Mouse (Mus musculus) hindbrain, embryonic 13.5 days (tissue): ENCODE results near the gene Nol10. TPM values are rescaled to one million over a fixed set of nuclear protein-coding genes. Genes with fewer than 3 reads are reported as not detected.

ENCODE experiments used
- ATAC-seq: fragments of 200-750 bp; cut with Nextera tagmentation; 2 replicates; pipeline ENCODE4 v1.8.0; 2017; ENCODE audit warnings: moderate TSS enrichment; ENCODE audit not compliant: low FRiP score
- H3K27ac ChIP-seq: fragments of 300-500 bp; sonication (generic); 2 replicates; pipeline ENCODE4 v1.5.1; 2015; ENCODE audit warnings: inconsistent platforms, mild to moderate bottlenecking, moderate library complexity
- H3K27me3 ChIP-seq: fragments of 300-500 bp; sonication (generic); 2 replicates; pipeline ENCODE4 v1.6.1; 2015; ENCODE audit warnings: mild to moderate bottlenecking, inconsistent platforms
- H3K36me3 ChIP-seq: fragments of 300-500 bp; sonication (generic); 2 replicates; pipeline ENCODE4 v1.6.1; 2015; ENCODE audit warnings: mild to moderate bottlenecking, inconsistent platforms
- H3K4me1 ChIP-seq: fragments of 300-500 bp; sonication (generic); replicated peaks from 2 replicates; pipeline ENCODE4 v1.6.1; 2015; ENCODE audit warnings: inconsistent platforms
- H3K4me2 ChIP-seq: fragments of 300-500 bp; sonication (generic); 2 replicates; pipeline ENCODE4 v1.6.1; 2015; ENCODE audit warnings: inconsistent platforms, mild to moderate bottlenecking, moderate library complexity
- H3K4me3 ChIP-seq: fragments of 300-500 bp; sonication (generic); 2 replicates; pipeline ENCODE4 v1.5.1; 2015; ENCODE audit warnings: mild to moderate bottlenecking, inconsistent platforms
- H3K9ac ChIP-seq: fragments of 300-500 bp; sonication (generic); 2 replicates; pipeline ENCODE4 v1.6.1; 2015; ENCODE audit warnings: mild to moderate bottlenecking, inconsistent platforms
- H3K9me3 ChIP-seq: fragments of 300-500 bp; sonication (generic); 2 replicates; pipeline ENCODE4 v1.6.1; 2016; ENCODE audit warnings: inconsistent platforms
- WGBS: fragments of 180-500 bp; shearing (Covaris S2); methylation state at CpG from one replicate; pipeline ENCODE4 v1.1.7; 2015; 5-methylcytosine and 5-hydroxymethylcytosine counted together
- polyA plus RNA-seq: library from polyadenylated mRNA; unstranded; fragments of >200 nt; fragmentation: Nextera tagmentation; extraction: Ambion mirVana; gene quantifications from 2 replicates; pipeline ENCODE4 v1.2.1, GENCODE M21; 2015

The Nol10 gene
- polyA plus RNA-seq, 1 experiment from 2014 or later, result 20.8 TPM

DNA sequence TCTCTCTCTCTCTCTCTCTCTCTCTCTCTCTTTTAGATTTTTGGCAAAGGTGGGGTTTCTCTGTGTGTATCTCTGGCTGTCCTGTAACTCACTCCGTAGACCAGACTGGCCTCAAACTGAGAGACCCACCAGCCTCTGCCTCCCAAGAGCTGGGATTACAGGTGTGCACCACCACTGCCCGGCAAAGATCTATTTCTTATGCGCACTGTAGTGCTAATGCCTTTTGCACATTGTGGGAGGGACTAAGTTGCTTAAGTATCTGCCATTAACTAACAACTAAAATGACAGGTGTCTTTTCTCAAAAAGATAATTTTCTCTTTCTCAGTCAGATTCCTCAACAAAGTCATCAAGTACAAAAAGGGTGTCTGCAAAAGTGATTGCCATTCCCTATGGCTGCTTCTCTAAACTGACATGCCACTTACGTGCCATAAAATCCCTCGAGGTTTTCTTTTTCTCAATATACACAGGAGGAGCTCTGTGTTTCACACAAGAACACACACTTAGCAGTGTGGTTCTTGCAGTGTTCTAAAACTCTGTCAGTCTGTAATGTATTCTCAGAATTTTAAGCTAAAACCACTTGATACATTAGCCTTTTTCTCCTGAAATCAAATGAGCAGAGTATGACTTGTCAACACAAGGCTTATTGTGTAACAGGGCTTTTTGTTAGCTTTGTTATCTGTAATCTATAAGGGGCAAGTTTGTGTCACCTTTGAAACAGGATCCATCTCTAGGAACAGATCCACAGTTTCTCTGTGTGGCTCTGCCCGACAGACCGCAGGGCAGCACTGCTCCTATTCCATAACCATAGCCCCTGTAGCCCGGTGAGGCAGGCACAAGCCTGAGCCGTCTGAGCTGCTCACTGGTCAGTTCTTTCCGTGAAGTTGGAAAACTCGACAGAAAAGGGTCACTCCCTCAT, 77.3 kb downstream of the Nol10 start:
- 86% methylated on average over 11 of the region's 11 CpGs for WGBS
- no peaks in the 10 kb centered on the region for H3K4me1 ChIP-seq
- no peak for ATAC-seq
- no peak overlapping the region for H3K4me3 ChIP-seq
- no peak overlapping the region for H3K9ac ChIP-seq
- H3K27ac ChIP-seq, result no peak overlapping the region
- no peak overlapping the region for H3K4me2 ChIP-seq
- H3K27me3 ChIP-seq, result no peaks in the 10 kb centered on the region
- peaks cover 74% of the 10 kb centered on the region for H3K36me3 ChIP-seq
- H3K9me3 ChIP-seq, result no peaks in the 10 kb centered on the region

DNA sequence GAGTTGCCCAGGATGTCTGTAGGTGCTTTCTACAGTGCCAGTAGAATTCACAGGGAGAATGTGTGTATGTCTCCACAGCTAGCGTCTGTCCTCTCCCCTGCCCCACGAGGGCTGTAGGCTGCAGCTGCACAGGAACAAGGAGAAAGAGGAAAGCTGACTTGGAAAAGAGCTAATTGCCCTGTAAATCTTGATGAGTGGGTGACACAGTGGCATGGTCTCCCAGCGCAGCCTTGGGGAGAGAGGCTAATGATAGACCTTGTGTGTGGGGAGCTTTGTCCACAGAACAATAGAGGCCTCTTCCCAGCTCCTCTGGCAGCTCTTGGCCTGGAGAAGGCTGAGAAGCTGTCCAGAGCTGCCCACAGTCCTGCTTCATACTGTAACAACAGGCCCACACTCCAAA, 78.5 kb downstream of the Nol10 start:
- Histone ChIP-seq H3K9ac (no peak overlapping the region), H3K4me3 (no peak overlapping the region), H3K4me1 (no peaks in the 10 kb centered on the region), H3K36me3 (peaks cover 77% of the 10 kb centered on the region), H3K4me2 (no peak overlapping the region), H3K27me3 (no peaks in the 10 kb centered on the region), H3K27ac (no peak overlapping the region), H3K9me3 (no peaks in the 10 kb centered on the region)
- ATAC-seq, result no peak
- 48% methylated on average over 3 of the region's 3 CpGs for WGBS

DNA sequence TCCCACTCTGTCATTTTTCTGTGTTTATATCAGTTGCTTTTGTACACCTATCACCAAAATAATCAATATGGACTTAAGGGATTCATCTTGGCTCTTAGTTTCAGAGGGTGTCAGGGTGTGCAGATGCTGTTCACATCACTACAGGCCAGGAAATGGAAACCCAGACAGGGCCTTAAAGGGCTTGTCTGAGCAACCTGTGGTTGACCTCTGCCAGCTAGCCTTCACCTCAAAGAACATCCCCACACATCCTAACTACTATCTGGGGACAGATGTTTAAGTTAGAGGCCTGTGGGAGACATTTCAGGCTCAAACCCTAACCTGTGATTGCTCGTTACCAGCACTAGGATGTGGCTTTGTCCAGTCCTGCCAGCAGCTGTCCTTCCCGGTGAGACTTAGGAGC, 82.3 kb downstream of the Nol10 start:
- no peaks in the 10 kb centered on the region for H3K9me3 ChIP-seq
- H3K4me3 ChIP-seq, result no peak overlapping the region
- no peaks in the 10 kb centered on the region for H3K4me1 ChIP-seq
- H3K27me3 ChIP-seq, result no peaks in the 10 kb centered on the region
- no peak for ATAC-seq
- WGBS, result 89% methylated on average over 2 of the region's 2 CpGs
- H3K36me3 ChIP-seq, result peaks cover 57% of the 10 kb centered on the region
- no peak overlapping the region for H3K9ac ChIP-seq
- no peak overlapping the region for H3K27ac ChIP-seq
- no peak overlapping the region for H3K4me2 ChIP-seq

DNA sequence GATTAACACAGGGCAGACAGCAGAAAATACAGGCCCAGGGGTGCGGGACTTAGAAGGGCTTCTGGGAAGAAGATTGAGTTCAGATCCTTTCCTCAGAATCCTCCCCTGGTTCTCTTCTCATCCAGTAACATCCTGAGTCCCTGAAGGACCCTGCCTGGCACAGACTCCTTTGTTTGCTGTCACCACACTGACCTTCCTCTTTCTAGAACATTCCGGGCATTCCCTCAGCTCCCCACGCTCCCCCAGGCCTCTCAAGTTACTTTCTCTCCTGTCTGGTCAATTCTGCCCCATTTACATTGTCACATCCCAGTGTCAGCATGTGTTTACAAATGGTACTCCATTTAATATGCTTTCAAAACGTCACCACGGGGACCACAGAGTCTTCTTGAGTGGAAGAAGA, 82.9 kb downstream of the Nol10 start:
- Histone ChIP-seq H3K27me3 (no peaks in the 10 kb centered on the region), H3K4me2 (no peak overlapping the region), H3K27ac (no peak overlapping the region), H3K9me3 (no peaks in the 10 kb centered on the region), H3K36me3 (peaks cover 52% of the 10 kb centered on the region), H3K4me1 (no peaks in the 10 kb centered on the region), H3K4me3 (no peak overlapping the region), H3K9ac (no peak overlapping the region)
- 86% methylated on average over 5 of the region's 5 CpGs for WGBS
- no peak for ATAC-seq

DNA sequence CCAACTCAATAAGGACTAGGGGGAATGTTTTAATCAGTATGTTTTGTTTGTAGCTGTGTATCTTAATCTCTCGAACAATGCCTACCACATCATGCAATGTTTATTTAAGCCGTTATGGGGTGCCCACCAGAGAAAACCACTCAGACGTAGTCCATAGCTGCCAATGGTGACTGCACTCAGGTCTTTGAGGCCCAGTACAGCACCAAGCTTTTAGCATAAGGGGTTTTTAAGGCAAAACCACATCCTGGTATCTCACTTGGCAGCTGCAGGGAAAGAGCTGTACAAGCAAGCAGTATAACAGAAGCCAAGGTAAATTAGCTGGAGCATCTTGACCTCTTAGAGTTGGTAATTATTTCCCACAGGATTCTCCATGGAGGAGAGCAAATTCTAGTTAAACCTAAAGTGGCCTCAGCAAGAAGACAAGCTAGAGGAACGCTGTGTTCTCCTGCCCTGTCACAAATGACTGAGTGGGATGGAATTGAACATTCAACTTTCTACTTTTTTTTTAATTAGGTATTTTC, 83.6 kb downstream of the Nol10 start:
- peaks cover 46% of the 10 kb centered on the region for H3K36me3 ChIP-seq
- ATAC-seq, result no peak
- WGBS, result 92% methylated on average over 4 of the region's 4 CpGs

DNA sequence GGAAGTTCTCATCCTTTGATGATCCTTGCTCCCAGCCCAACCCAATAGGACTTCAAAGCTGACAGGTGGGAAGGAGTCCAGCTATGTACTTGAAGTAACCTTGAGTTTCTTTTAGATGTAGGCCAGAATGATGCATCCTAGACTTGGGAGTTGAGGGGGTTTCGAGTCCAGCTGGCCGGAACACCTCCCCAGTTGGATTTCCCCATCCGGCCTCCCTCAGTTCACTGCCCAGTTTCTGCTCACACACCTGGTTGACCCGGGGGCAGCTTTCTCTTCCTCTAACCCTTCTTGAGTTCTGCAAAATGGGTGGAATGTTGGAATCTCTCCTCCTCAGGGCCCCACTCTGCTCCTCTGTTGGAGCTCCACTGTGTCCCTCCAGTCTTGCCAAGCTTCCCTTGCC, 85.5 kb downstream of the Nol10 start:
- peaks cover 40% of the 10 kb centered on the region for H3K36me3 ChIP-seq
- no peak overlapping the region for H3K4me2 ChIP-seq
- H3K9me3 ChIP-seq, result no peaks in the 10 kb centered on the region
- no peak overlapping the region for H3K4me3 ChIP-seq
- 96% methylated on average over 4 of the region's 4 CpGs for WGBS
- no peak for ATAC-seq
- H3K27me3 ChIP-seq, result no peaks in the 10 kb centered on the region
- no peak overlapping the region for H3K9ac ChIP-seq
- H3K4me1 ChIP-seq, result no peaks in the 10 kb centered on the region
- no peak overlapping the region for H3K27ac ChIP-seq

More for the DNA sequence above, 83.6 kb downstream of the Nol10 start:
- H3K4me1 ChIP-seq, result no peaks in the 10 kb centered on the region
- H3K9ac ChIP-seq, result no peak overlapping the region
- H3K4me3 ChIP-seq, result no peak overlapping the region
- H3K9me3 ChIP-seq, result no peaks in the 10 kb centered on the region
- H3K4me2 ChIP-seq, result no peak overlapping the region
- H3K27me3 ChIP-seq, result no peaks in the 10 kb centered on the region
- H3K27ac ChIP-seq, result no peak overlapping the region

DNA sequence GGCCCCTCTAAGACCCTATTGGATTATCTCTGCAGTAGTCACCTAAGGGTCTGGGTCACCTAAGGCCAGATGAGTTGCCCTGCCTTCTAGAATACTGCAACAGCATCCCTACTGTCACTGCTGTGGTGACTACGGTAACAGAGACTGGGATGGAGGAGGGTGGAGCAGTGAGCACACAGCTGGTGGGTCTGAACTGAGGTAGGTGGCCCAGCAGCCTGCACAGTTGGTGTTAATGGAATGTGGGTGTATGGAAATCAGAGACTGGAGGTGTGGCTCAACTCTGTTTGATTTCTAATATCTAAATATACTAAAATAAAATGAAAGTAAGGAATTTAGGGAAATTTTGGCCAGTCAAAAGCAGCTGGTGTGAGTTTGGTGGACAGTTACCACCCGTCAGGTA, 88.2 kb downstream of the Nol10 start:
- no peak overlapping the region for H3K27ac ChIP-seq
- 83% methylated on average over 2 of the region's 2 CpGs for WGBS
- H3K4me3 ChIP-seq, result no peak overlapping the region
- peaks cover 13% of the 10 kb centered on the region for H3K36me3 ChIP-seq
- no peak overlapping the region for H3K9ac ChIP-seq
- ATAC-seq, result no peak
- H3K4me1 ChIP-seq, result peaks cover 11% of the 10 kb centered on the region
- no peaks in the 10 kb centered on the region for H3K27me3 ChIP-seq
- no peak overlapping the region for H3K4me2 ChIP-seq
- no peaks in the 10 kb centered on the region for H3K9me3 ChIP-seq

DNA sequence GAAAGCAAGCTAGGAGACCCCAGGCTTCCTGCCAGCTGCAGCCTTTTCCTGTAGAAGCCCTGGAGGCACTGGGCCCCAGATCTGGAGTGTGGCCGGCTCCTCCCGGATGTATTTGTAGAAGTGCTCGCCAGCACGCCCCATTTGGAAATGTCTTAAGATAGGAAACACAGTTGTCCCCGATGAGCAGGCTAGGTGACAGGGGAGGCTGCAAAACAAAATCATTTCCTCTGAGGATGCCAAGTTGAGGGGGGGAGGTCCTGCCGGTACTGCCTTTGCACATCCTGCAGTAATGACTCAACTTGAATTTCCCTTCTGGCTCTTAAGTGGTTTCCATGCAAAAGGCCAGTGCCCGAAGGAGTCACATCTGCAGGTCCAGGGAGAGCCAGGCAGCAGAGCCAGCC, 92.0 kb downstream of the Nol10 start:
- Histone ChIP-seq H3K27me3 (no peaks in the 10 kb centered on the region), H3K27ac (no peak overlapping the region), H3K4me1 (peaks cover 11% of the 10 kb centered on the region), H3K36me3 (no peaks in the 10 kb centered on the region), H3K9me3 (no peaks in the 10 kb centered on the region), H3K9ac (no peak overlapping the region), H3K4me3 (no peak overlapping the region), H3K4me2 (no peak overlapping the region)
- WGBS, result 67% methylated on average over 7 of the region's 7 CpGs
- no peak for ATAC-seq

DNA sequence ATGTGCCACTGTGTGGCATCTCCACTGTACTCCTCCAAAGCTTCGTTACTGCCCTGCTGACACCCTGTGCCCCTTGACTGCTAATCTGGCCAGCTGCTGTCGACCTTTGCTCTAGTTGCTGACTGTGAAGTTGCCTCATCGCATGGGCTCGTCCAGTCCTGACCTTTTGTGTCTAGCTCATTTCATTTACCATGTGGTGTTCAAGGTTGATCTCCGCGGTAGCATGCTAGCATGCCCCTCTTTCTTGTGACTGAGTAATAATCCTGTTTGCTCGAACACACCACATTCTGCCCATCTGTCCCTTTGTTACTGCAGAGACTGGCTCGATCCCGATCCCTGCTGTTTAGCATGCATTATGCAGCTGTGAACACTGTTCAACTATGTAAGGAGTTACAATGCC, 93.2 kb downstream of the Nol10 start:
- Histone ChIP-seq H3K9ac (no peak overlapping the region), H3K9me3 (no peaks in the 10 kb centered on the region), H3K36me3 (no peaks in the 10 kb centered on the region), H3K4me3 (no peak overlapping the region), H3K27ac (no peak overlapping the region), H3K4me2 (no peak overlapping the region), H3K27me3 (no peaks in the 10 kb centered on the region), H3K4me1 (peaks cover 11% of the 10 kb centered on the region)
- no peak for ATAC-seq
- 49% methylated on average over 9 of the region's 9 CpGs for WGBS

DNA sequence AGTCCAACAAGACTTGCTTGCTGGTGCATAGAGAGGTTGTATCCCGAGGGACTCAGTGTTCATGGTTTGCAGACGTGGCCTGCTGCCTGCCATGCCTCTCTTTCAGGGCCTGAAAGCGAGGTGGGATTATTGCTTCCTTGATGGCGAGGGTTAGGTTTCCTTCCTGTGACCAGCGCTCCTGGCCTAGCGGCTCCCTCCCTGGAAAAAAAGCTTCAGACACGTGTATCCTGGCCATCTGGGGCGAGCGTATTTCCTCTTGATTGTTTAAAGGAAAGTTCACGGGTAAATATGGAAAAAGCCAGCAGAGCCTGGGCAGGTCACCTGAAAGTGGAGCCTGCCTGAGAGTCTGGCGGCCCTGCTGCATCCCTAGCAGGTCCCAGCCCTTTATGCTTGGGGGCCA, 96.1 kb downstream of the Nol10 start:
- H3K27me3 ChIP-seq, result no peaks in the 10 kb centered on the region
- no peaks in the 10 kb centered on the region for H3K9me3 ChIP-seq
- WGBS, result 75% methylated on average over 11 of the region's 11 CpGs
- ATAC-seq, result no peak
- peaks cover 11% of the 10 kb centered on the region for H3K4me1 ChIP-seq
- H3K36me3 ChIP-seq, result no peaks in the 10 kb centered on the region
- H3K4me2 ChIP-seq, result no peak overlapping the region
- H3K4me3 ChIP-seq, result no peak overlapping the region
- H3K27ac ChIP-seq, result no peak overlapping the region
- H3K9ac ChIP-seq, result no peak overlapping the region

DNA sequence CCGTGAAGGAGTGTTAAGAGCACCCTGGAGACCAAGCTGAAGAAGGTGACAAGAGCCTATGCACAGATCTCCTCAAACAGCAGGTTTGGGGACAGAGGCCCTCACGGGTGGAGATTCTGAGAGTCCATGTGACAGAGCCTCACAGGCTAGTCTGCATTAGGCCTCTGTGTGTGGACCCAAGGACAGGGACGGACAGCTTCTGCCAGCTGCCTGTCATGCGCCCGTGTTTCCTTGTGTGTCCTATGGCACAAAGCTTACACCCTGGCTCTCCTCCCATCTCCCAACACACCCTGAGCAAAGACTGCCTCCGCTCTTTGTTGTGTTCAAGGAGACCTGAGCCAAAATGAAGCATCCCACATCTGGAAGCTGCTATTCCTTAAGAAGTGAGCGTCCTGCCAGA, 97.0 kb downstream of the Nol10 start:
- ATAC-seq, result no peak
- Histone ChIP-seq H3K4me3 (no peak overlapping the region), H3K27ac (no peak overlapping the region), H3K27me3 (no peaks in the 10 kb centered on the region), H3K4me1 (peaks cover 4% of the 10 kb centered on the region), H3K9ac (no peak overlapping the region), H3K4me2 (no peak overlapping the region), H3K36me3 (no peaks in the 10 kb centered on the region), H3K9me3 (no peaks in the 10 kb centered on the region)
- 91% methylated on average over 7 of the region's 7 CpGs for WGBS

DNA sequence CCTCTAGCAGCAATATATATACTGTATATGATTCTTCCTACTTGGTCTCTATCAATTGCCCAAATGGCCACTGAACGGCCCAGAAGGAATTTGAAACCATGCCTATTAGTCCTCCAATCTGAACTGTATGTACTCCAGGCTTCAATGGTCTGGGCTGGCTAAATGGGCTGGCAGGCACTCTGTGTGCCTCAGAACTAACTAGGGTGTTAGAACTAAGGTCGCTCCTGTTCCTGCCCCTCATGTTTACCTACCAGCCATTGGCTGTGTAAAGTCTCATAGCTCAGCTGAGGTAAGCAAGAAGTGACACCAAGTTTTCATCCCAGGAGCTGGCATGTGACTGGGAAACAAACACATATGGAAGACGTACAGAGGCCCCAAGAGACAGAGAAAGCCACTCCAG, 100.5 kb downstream of the Nol10 start:
- 81% methylated on average over 3 of the region's 3 CpGs for WGBS
- ATAC-seq, result no peak
- no peaks in the 10 kb centered on the region for H3K4me1 ChIP-seq
- H3K36me3 ChIP-seq, result no peaks in the 10 kb centered on the region
- no peak overlapping the region for H3K9ac ChIP-seq
- H3K27me3 ChIP-seq, result no peaks in the 10 kb centered on the region
- H3K4me3 ChIP-seq, result no peak overlapping the region
- H3K9me3 ChIP-seq, result no peaks in the 10 kb centered on the region
- no peak overlapping the region for H3K4me2 ChIP-seq
- no peak overlapping the region for H3K27ac ChIP-seq

DNA sequence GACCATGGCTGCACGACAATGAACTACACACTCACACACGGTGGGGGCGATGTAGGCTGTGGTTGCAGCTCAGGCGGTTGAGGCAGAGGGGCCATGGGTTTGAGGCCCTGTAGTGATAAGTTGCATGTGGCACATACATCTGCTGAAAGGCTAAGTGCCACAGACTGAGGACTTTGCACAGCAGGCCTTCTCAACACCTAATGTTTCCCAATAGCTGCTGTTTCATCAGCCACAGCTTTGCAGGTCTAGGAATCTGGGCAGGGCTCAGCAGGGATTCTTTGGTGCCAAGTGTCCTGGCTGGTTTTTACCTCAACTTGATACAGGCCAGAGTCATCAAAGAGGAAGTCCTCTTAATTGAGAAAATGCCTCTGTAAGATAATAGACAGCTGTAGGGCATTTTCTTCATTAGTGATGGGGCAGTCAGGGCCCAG, 101.4 kb downstream of the Nol10 start:
- Histone ChIP-seq H3K9ac (no peak overlapping the region), H3K4me1 (no peaks in the 10 kb centered on the region), H3K27me3 (no peaks in the 10 kb centered on the region), H3K9me3 (no peaks in the 10 kb centered on the region), H3K27ac (no peak overlapping the region), H3K4me3 (no peak overlapping the region), H3K36me3 (no peaks in the 10 kb centered on the region), H3K4me2 (no peak overlapping the region)
- WGBS, result 97% methylated on average over 4 of the region's 4 CpGs
- no peak for ATAC-seq
